Mouse (Mus musculus) midbrain, embryonic 13.5 days (tissue): ENCODE results near the gene Suds3. TPM values are rescaled to one million over a fixed set of nuclear protein-coding genes. Genes with fewer than 3 reads are reported as not detected.

Experiments used
- ATAC-seq: fragments of 200-750 bp; cut with Nextera tagmentation; 2 replicates; pipeline ENCODE4 v1.8.0; 2017; ENCODE audit warnings: mild to moderate bottlenecking, moderate TSS enrichment, moderate library complexity
- H3K27ac ChIP-seq: fragments of 300-500 bp; sonication (generic); 2 replicates; pipeline ENCODE4 v1.5.1; 2015; ENCODE audit warnings: inconsistent platforms, mild to moderate bottlenecking, moderate library complexity
- H3K27me3 ChIP-seq: fragments of 300-500 bp; sonication (generic); 2 replicates; pipeline ENCODE4 v1.6.1; 2015; ENCODE audit warnings: mild to moderate bottlenecking, inconsistent platforms
- H3K36me3 ChIP-seq: fragments of 300-500 bp; sonication (generic); 2 replicates; pipeline ENCODE4 v1.6.1; 2015; ENCODE audit warnings: mild to moderate bottlenecking, inconsistent platforms
- H3K4me1 ChIP-seq: fragments of 300-500 bp; sonication (generic); replicated peaks from 2 replicates; pipeline ENCODE4 v1.6.1; 2015; ENCODE audit warnings: inconsistent platforms
- H3K4me2 ChIP-seq: fragments of 300-500 bp; sonication (generic); replicated peaks from 2 replicates; pipeline ENCODE4 v1.6.1; 2015; ENCODE audit warnings: moderate library complexity, mild to moderate bottlenecking, inconsistent platforms
- H3K4me3 ChIP-seq: fragments of 300-500 bp; sonication (generic); replicated peaks from 2 replicates; pipeline ENCODE4 v1.5.1; 2015; ENCODE audit warnings: mild to moderate bottlenecking, inconsistent platforms
- H3K9ac ChIP-seq: fragments of 300-500 bp; sonication (generic); replicated peaks from 2 replicates; pipeline ENCODE4 v1.6.1; 2015; ENCODE audit warnings: mild to moderate bottlenecking, inconsistent platforms
- H3K9me3 ChIP-seq: fragments of 300-500 bp; sonication (generic); 2 replicates; pipeline ENCODE4 v1.6.1; 2016; ENCODE audit warnings: mild to moderate bottlenecking, inconsistent platforms
- WGBS: fragments of 180-500 bp; shearing (Covaris S2); methylation state at CpG from one replicate; pipeline ENCODE4 v1.1.7; 2015; 5-methylcytosine and 5-hydroxymethylcytosine counted together
- polyA plus RNA-seq: library from polyadenylated mRNA; unstranded; fragments of >200 nt; fragmentation: Nextera tagmentation; extraction: Ambion mirVana; gene quantifications from 2 replicates; pipeline ENCODE4 v1.2.1, GENCODE M21; 2015

The Suds3 gene
- polyA plus RNA-seq, 1 experiment from 2014 or later, result 90.1 TPM

- 92% methylated on average over 16 of the region's 16 CpGs for WGBS
- Histone ChIP-seq H3K4me3 (no peak overlapping the region), H3K4me2 (no peak overlapping the region), H3K27ac (no peak overlapping the region), H3K27me3 (no peaks in the 10 kb centered on the region), H3K9me3 (peaks cover 4% of the 10 kb centered on the region), H3K4me1 (no peaks in the 10 kb centered on the region), H3K36me3 (no peaks in the 10 kb centered on the region), H3K9ac (no peak overlapping the region)
- no peak for ATAC-seq
These were observed 31.5 kb upstream of the Suds3 start for GRCm38 (mm10) chr5:117147187-117148095.

- Histone ChIP-seq H3K9me3 (peaks cover 4% of the 10 kb centered on the region), H3K4me2 (no peak overlapping the region), H3K4me3 (no peak overlapping the region), H3K27ac (no peak overlapping the region), H3K4me1 (no peaks in the 10 kb centered on the region), H3K36me3 (no peaks in the 10 kb centered on the region), H3K9ac (no peak overlapping the region), H3K27me3 (no peaks in the 10 kb centered on the region)
- no peak for ATAC-seq
These were observed 30.3 kb upstream of the Suds3 start for GRCm38 (mm10) chr5:117146165-117146564.

GRCm38 (mm10) chr5:117143721-117144135, 27.8 kb upstream of the Suds3 start:
- no peak overlapping the region; the same call in 1 of the 2 replicates for H3K9ac ChIP-seq
- no peaks in the 10 kb centered on the region for H3K36me3 ChIP-seq
- WGBS, result 65% methylated on average over 9 of the region's 9 CpGs
- no peak overlapping the region for H3K4me2 ChIP-seq
- H3K9me3 ChIP-seq, result peaks cover 4% of the 10 kb centered on the region
- no peak for ATAC-seq
- H3K27ac ChIP-seq, result no peak overlapping the region
- no peak overlapping the region for H3K4me3 ChIP-seq
- H3K27me3 ChIP-seq, result no peaks in the 10 kb centered on the region
- H3K4me1 ChIP-seq, result peaks cover 5% of the 10 kb centered on the region; the same call in 1 of the 2 replicates

GRCm38 (mm10) chr5:117140374-117140773, 24.5 kb upstream of the Suds3 start:
- 70% methylated on average over 7 of the region's 7 CpGs for WGBS
- no peak overlapping the region for H3K4me3 ChIP-seq

GRCm38 (mm10) chr5:117139822-117140221, 23.9 kb upstream of the Suds3 start:
- no peak for ATAC-seq
- H3K4me3 ChIP-seq, result no peak overlapping the region
- no peak overlapping the region for H3K27ac ChIP-seq
- H3K9ac ChIP-seq, result no peak overlapping the region
- H3K4me2 ChIP-seq, result no peak overlapping the region
- H3K9me3 ChIP-seq, result no peaks in the 10 kb centered on the region
- H3K36me3 ChIP-seq, result no peaks in the 10 kb centered on the region
- WGBS, result 69% methylated on average over 8 of the region's 8 CpGs
- no peaks in the 10 kb centered on the region for H3K27me3 ChIP-seq
- peaks cover 17% of the 10 kb centered on the region for H3K4me1 ChIP-seq

More at GRCm38 (mm10) chr5:117140374-117140773, 24.5 kb upstream of the Suds3 start:
- H3K36me3 ChIP-seq, result no peaks in the 10 kb centered on the region
- no peak overlapping the region for H3K27ac ChIP-seq
- H3K4me2 ChIP-seq, result no peak overlapping the region
- H3K9ac ChIP-seq, result no peak overlapping the region
- H3K27me3 ChIP-seq, result no peaks in the 10 kb centered on the region
- no peak for ATAC-seq
- no peaks in the 10 kb centered on the region for H3K9me3 ChIP-seq
- peaks cover 13% of the 10 kb centered on the region for H3K4me1 ChIP-seq

- no peak for ATAC-seq
These were observed 22.5 kb upstream of the Suds3 start for GRCm38 (mm10) chr5:117138295-117138988.

GRCm38 (mm10) chr5:117137594-117137993, 21.7 kb upstream of the Suds3 start:
- Histone ChIP-seq H3K9me3 (no peaks in the 10 kb centered on the region), H3K27ac (no peak overlapping the region), H3K36me3 (no peaks in the 10 kb centered on the region), H3K9ac (no peak overlapping the region), H3K4me3 (no peak overlapping the region), H3K4me1 (peaks cover 17% of the 10 kb centered on the region), H3K27me3 (no peaks in the 10 kb centered on the region), H3K4me2 (no peak overlapping the region)
- no peak for ATAC-seq
- WGBS, result 80% methylated on average over 8 of the region's 8 CpGs

More at GRCm38 (mm10) chr5:117138295-117138988, 22.5 kb upstream of the Suds3 start:
- no peaks in the 10 kb centered on the region for H3K36me3 ChIP-seq
- no peak overlapping the region for H3K27ac ChIP-seq
- H3K9me3 ChIP-seq, result no peaks in the 10 kb centered on the region
- H3K4me2 ChIP-seq, result no peak overlapping the region
- WGBS, result 88% methylated on average over 11 of the region's 11 CpGs
- no peaks in the 10 kb centered on the region for H3K27me3 ChIP-seq
- no peak overlapping the region for H3K9ac ChIP-seq
- peaks cover 17% of the 10 kb centered on the region for H3K4me1 ChIP-seq
- no peak overlapping the region for H3K4me3 ChIP-seq

GRCm38 (mm10) chr5:117137011-117137410, 21.1 kb upstream of the Suds3 start:
- WGBS, result 73% methylated on average over 10 of the region's 10 CpGs
- Histone ChIP-seq H3K36me3 (no peaks in the 10 kb centered on the region), H3K27me3 (no peaks in the 10 kb centered on the region), H3K9me3 (no peaks in the 10 kb centered on the region), H3K27ac (no peak overlapping the region), H3K4me3 (no peak overlapping the region), H3K9ac (no peak overlapping the region), H3K4me1 (peaks cover 17% of the 10 kb centered on the region), H3K4me2 (no peak overlapping the region)
- ATAC-seq, result no peak

GRCm38 (mm10) chr5:117136570-117136969, 20.7 kb upstream of the Suds3 start:
- no peak for ATAC-seq
- Histone ChIP-seq H3K4me1 (peaks cover 17% of the 10 kb centered on the region), H3K9ac (no peak overlapping the region), H3K9me3 (no peaks in the 10 kb centered on the region), H3K27me3 (no peaks in the 10 kb centered on the region), H3K4me3 (no peak overlapping the region), H3K27ac (no peak overlapping the region), H3K4me2 (no peak overlapping the region), H3K36me3 (no peaks in the 10 kb centered on the region)
- 93% methylated on average over 5 of the region's 5 CpGs for WGBS

GRCm38 (mm10) chr5:117135869-117136268, 20.0 kb upstream of the Suds3 start:
- Histone ChIP-seq H3K4me1 (peaks cover 17% of the 10 kb centered on the region), H3K27ac (no peak overlapping the region; the same call in 1 of the 2 replicates), H3K27me3 (no peaks in the 10 kb centered on the region), H3K4me2 (no peak overlapping the region; the same call in 1 of the 2 replicates), H3K36me3 (no peaks in the 10 kb centered on the region), H3K9ac (no peak overlapping the region), H3K4me3 (no peak overlapping the region), H3K9me3 (no peaks in the 10 kb centered on the region)
- WGBS, result 51% methylated on average over 8 of the region's 9 CpGs
- peak; percentile 40; the same call in 1 of the 2 replicates for ATAC-seq

- Histone ChIP-seq H3K4me1 (peaks cover 12% of the 10 kb centered on the region), H3K9ac (no peak overlapping the region), H3K9me3 (no peaks in the 10 kb centered on the region), H3K27me3 (no peaks in the 10 kb centered on the region), H3K4me2 (no peak overlapping the region), H3K27ac (no peak overlapping the region; the same call in 1 of the 2 replicates), H3K36me3 (no peaks in the 10 kb centered on the region), H3K4me3 (no peak overlapping the region)
- ATAC-seq, result no peak
- WGBS, result 84% methylated on average over 3 of the region's 3 CpGs
These were observed 19.1 kb upstream of the Suds3 start for GRCm38 (mm10) chr5:117134889-117135456.
